Mouse (Mus musculus) kidney, adult 2 months (tissue): ENCODE results near the gene Coq2. TPM values are rescaled to one million over a fixed set of nuclear protein-coding genes. Genes with fewer than 3 reads are reported as not detected.

ENCODE experiments used
- DNase-seq: peaks from one replicate; pipeline ENCODE4 v3.0.0; 2021
- H3K27ac ChIP-seq: fragments of 200-500 bp; 2 replicates; pipeline ENCODE4 v1.5.1; 2012; ENCODE audit warnings: low read depth, low read length, control low read depth, inconsistent platforms; ENCODE audit not compliant: insufficient read depth
- H3K27me3 ChIP-seq: fragments of 200-500 bp; replicated peaks from 2 replicates; pipeline ENCODE4 v1.6.1; 2012; ENCODE audit warnings: mild to moderate bottlenecking, moderate library complexity, low read length, inconsistent platforms; ENCODE audit not compliant: control insufficient read depth, insufficient read depth
- H3K36me3 ChIP-seq: fragments of 200-500 bp; 2 replicates; pipeline ENCODE4 v1.6.1; 2012; ENCODE audit warnings: mild to moderate bottlenecking, moderate library complexity, low read length, inconsistent platforms; ENCODE audit not compliant: control insufficient read depth, insufficient read depth
- H3K4me1 ChIP-seq: fragments of 200-500 bp; 2 replicates; pipeline ENCODE4 v1.6.1; 2011; ENCODE audit warnings: low read length; ENCODE audit not compliant: control insufficient read depth, insufficient read depth
- H3K4me3 ChIP-seq: fragments of 200-500 bp; 2 replicates; pipeline ENCODE4 v1.5.1; 2011; ENCODE audit warnings: mild to moderate bottlenecking, low read depth, low read length, control low read depth; ENCODE audit not compliant: insufficient read depth
- CTCF ChIP-seq: fragments of 200-500 bp; conservative IDR thresholded peaks from 2 replicates; pipeline ENCODE4 v1.5.1; 2011; ENCODE audit warnings: low read depth, mild to moderate bottlenecking, control low read depth, low read length, moderate library complexity, mixed read lengths; ENCODE audit not compliant: insufficient read depth, insufficient read length
- POLR2A ChIP-seq: fragments of 200-500 bp; IDR thresholded peaks from one replicate; pipeline ENCODE4 v1.6.1; 2011; ENCODE audit warnings: low read depth, low read length, control low read depth
- WGBS: fragments of 180-500 bp; shearing (Covaris S2); methylation state at CpG from one replicate; pipeline ENCODE4 v1.1.7; 2018; 5-methylcytosine and 5-hydroxymethylcytosine counted together
- polyA plus RNA-seq: library from polyadenylated mRNA; depleted of rRNA; stranded (reverse); fragments of >200 nt; gene quantifications from 2 replicates; pipeline ENCODE4 v1.2.3, GENCODE M21; 2012

Coq2 gene
- polyA plus RNA-seq, 1 experiment = 100 TPM

DNA sequence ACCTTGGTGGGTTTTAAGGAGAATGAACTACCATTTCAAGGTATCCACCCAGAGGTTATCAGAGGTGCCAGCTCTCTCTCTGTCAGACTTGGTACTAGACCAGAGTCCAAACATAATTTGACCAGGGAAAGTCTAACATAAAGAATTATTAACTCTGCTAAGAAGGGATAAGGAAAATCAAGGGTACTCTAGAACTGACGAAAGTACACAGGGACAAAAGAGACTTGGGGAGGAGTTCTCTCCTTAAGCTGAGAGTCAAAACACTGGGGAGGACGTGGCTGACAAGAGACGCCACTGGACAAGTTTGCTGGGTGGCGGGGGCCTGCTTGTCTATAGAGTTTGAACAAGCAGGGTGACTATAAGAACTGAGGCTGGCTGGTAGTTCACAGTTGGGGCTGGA, 28.4 kb downstream of the Coq2 start:
- peak; percentile 48 for DNase-seq
- TF ChIP-seq POLR2A = no peak
- no peak for TF ChIP-seq CTCF
- Histone ChIP-seq H3K4me1 (peaks cover 15% of the 10 kb centered on the region), H3K36me3 (no peaks in the 10 kb centered on the region), H3K27ac (no peak overlapping the region), H3K4me3 (no peak overlapping the region), H3K27me3 (no peaks in the 10 kb centered on the region)
- WGBS = 65% methylated on average over 4 of the region's 4 CpGs

DNA sequence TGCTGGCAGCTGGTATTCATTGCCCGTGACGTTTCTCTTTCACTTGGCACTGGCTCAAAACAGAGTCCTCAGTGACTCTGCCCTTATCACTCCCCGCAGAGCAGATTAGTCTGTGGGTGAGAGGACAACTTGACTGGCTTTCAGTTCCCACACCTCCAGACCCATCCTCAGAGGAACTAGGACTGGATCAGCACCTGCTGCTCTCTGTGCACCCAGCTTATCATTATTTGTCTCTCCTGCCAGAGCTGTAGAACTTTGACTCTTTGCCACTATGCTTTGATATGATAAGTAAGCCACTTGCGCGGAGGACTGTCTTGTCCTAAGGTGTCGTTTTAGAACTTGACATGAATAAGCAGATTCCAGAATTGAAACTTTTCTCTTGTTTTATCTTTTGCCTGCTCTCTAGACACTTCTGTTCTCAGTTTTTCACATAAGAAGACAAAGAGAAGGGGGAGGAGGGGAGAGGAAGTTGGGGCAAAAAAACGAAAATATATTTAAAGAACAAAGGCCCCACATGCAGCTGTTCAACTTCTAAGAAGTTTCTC, 30.9 kb downstream of the Coq2 start:
- no peak overlapping the region for H3K27ac ChIP-seq
- peaks cover 15% of the 10 kb centered on the region for H3K4me1 ChIP-seq
- H3K27me3 ChIP-seq = no peaks in the 10 kb centered on the region
- no peaks in the 10 kb centered on the region for H3K36me3 ChIP-seq
- H3K4me3 ChIP-seq = no peak overlapping the region
- peak; percentile 64 for DNase-seq
- WGBS = 28% methylated on average over 7 of the region's 7 CpGs
- TF ChIP-seq POLR2A (no peak), CTCF (no peak)

DNA sequence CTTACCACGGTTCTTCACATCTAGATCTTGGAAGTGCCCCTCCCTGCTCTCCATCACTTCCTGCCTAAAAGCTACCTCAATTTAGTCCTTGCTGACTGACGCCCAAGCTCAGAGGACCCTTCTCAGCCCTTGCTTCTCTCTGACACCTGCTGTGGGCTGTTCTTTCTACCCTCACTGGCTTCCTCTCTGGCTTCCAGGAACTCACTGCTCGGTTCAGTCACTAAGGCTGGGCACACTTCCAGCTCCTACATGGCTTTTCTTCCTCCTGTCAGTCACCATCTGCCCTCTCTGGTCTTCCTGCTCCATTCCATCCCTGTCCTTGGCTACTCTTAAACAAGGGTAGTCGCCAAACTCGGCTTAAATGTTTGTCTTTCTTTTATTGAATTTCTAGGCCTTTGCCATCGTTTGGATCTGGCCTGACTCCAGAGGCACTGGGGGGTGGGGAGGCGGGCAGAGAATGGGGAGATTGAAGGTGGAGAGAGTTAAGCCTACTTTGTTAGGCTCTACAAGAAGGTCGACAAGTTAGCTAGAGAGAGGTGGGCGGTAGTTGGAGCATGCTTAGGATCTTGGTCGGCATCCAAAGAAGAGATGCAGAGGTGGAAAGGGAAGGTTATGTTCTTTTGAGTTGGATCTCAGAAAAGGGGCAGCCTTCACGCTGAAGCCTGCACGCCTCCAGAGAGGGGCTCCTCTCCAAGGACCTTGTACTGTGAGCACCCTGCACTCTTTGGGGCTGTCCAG, 31.5 kb downstream of the Coq2 start:
- no peaks in the 10 kb centered on the region for H3K36me3 ChIP-seq
- no peak overlapping the region for H3K4me3 ChIP-seq
- TF ChIP-seq CTCF = no peak
- no peak for TF ChIP-seq POLR2A
- H3K27ac ChIP-seq = no peak overlapping the region
- no peaks in the 10 kb centered on the region for H3K27me3 ChIP-seq
- DNase-seq = peak; percentile 74
- 37% methylated on average over 12 of the region's 12 CpGs for WGBS
- peaks cover 15% of the 10 kb centered on the region for H3K4me1 ChIP-seq

DNA sequence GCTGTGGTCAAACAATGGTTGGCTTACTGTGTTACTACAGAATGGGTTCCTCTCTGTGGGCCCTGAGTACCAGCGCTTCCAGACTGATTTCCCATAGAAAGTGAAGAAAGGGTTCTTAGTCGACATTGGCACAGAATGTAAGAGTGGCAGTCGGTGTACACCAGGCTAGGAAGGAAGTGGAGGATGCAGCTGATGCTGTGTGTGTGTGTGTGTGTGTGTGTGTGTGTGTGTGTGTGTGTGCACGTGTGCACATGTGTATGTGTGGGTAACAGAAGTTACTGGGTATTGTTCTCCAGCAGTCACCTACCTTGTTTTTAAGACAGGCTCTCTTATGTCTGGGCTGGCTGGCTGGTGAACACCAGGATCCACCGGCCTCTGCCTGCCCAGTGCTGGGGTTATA, 32.6 kb downstream of the Coq2 start:
- Histone ChIP-seq H3K4me1 (peaks cover 15% of the 10 kb centered on the region), H3K4me3 (no peak overlapping the region), H3K27me3 (no peaks in the 10 kb centered on the region), H3K36me3 (no peaks in the 10 kb centered on the region), H3K27ac (no peak overlapping the region)
- 77% methylated on average over 5 of the region's 5 CpGs for WGBS
- TF ChIP-seq POLR2A = no peak
- no peak for TF ChIP-seq CTCF
- DNase-seq = no peak

DNA sequence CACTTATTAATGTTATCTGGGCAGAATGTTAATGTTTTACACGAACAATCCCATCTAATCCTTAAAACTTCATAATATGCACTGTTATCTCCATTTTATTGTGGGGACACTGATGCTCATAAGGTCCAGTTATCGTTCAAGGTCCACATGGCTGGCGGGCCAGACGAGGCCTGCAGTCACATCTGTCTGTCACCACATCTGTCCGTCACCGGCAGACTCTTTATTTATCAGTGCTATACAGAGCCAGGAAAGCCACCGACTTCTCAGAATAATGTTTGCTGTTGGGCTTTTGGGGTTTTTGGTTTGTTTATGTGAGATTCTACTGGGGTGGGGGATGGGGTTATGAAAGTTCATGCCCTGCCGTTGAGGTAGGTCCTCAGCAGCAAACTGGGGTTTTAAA, 36.5 kb downstream of the Coq2 start:
- 88% methylated on average over 8 of the region's 8 CpGs for WGBS
- H3K4me1 ChIP-seq = peaks cover 8% of the 10 kb centered on the region
- no peak for TF ChIP-seq POLR2A
- TF ChIP-seq CTCF = no peak

DNA sequence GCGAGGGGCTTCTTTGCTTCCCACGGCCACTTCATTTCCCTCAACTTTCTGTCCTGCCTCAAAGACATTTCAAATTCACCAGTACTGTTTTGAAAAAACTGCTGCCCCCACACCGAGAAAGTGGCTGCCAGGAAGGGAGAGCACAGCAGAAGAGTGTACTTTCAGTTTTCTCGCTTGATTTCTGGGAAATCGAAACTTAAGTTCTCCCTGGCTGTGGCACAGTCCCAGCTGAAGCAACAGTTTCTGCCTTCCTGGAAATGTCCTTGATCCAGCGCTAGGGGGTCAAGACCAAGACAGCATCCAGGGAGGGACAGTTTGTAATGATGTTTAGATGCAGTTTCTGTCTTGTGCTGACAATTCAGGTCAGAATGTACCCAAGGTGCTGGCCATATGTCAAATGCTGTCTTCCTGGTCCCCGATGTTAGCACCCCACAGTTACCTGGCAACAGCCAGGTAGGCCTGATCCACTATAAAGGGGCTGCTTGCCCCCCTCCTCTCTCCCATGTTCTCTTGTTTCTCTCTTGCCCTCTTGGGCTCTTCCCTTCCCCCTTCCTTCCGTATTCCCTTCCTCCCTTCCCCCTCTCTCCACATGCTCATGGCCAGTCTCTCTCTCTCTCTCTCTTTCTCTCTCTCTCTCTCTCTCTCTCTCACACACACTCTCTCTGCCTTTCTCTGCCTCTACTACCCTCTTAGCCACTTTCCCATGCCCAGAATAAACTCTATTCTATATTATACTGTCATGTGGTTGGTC, 38.0 kb downstream of the Coq2 start:
- WGBS = 43% methylated on average over 8 of the region's 8 CpGs
- Histone ChIP-seq H3K36me3 (no peaks in the 10 kb centered on the region), H3K27ac (peak overlapping the region; percentile 89), H3K27me3 (no peaks in the 10 kb centered on the region), H3K4me3 (no peak overlapping the region), H3K4me1 (peaks cover 11% of the 10 kb centered on the region)
- TF ChIP-seq CTCF (0 out of 2 replicates have a peak, but pooled peaks have one; percentile 17), POLR2A (no peak)
- DNase-seq = peak; percentile 78

More for the DNA sequence above, 36.5 kb downstream of the Coq2 start:
- DNase-seq = no peak
- H3K36me3 ChIP-seq = no peaks in the 10 kb centered on the region
- no peaks in the 10 kb centered on the region for H3K27me3 ChIP-seq
- H3K4me3 ChIP-seq = no peak overlapping the region
- H3K27ac ChIP-seq = no peak overlapping the region

DNA sequence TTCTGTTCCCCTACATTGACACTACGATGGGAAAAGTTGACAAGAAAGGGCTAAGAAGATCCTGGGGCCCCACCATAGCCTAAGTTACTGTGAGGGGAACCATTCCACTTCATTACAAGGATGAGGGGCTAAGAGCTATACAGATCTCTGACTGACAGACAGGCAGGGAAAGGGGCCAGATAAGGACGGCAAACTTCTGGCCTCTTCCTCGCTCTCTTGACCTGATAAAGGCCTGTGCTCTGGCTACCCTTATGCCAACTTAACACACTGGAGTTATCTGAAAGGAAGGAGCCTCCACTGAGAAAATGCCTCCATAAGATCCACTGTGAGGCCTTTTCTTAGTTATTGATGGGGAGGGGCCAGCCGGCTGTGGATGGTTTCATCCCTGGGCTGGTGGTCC, 39.0 kb downstream of the Coq2 start:
- Histone ChIP-seq H3K4me1 (peaks cover 11% of the 10 kb centered on the region), H3K36me3 (no peaks in the 10 kb centered on the region), H3K27ac (no peak overlapping the region), H3K27me3 (no peaks in the 10 kb centered on the region), H3K4me3 (no peak overlapping the region)
- DNase-seq = no peak
- 93% methylated on average over 4 of the region's 4 CpGs for WGBS
- TF ChIP-seq POLR2A = no peak
- TF ChIP-seq CTCF = no peak
